9 mouse cellular contexts compared by ENCODE assay signal in the genomic region with DNA sequence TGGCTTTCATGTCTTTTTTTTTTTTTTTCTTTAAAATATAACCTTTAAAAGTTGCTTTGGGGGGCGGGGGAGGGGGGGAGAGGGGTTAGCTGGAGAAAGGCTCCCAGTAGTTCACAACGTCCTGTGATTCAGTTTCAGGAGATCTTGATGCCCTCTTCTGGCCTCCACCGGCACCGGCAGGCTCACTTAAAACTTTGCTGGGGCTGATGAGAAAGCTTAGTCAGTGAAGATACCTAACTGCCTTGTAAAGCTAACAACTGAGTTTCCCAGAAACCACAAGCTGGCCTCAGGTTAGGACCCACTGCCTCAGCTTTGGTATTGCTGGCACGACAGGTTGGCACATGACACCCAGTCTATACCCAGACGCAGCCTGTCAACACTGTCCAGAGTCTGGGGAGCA. TPM values are rescaled to one million over a fixed set of nuclear protein-coding genes. Genes with fewer than 3 reads are reported as not detected.
DNase-seq lines count a peak whose midpoint lies in the region; ATAC-seq lines count a peak whose summit lies in the region.
"Had no signal": no experiment of that assay in that cellular context is flagged by ENCODE, and none has a peak within 500 bp of the region (broad histone marks: within the 10 kb centered on the region; RNA-seq: fewer than 3 reads in every experiment).

No protein-coding gene starts in this region.

- H3K4me3 ChIP-seq in forebrain, embryonic 10.5 days = no peak overlapping the region
- no peak overlapping the region for H3K4me3 ChIP-seq in forebrain, embryonic 12.5 days (replicated peaks)
- H3K4me3 ChIP-seq in liver, embryonic 16.5 days (ENCODE audit: low read depth, low read length) = no peak overlapping the region; the same call in 1 of the 2 replicates

- no peak overlapping the region for H3K9ac ChIP-seq in forebrain, embryonic 12.5 days
- no peak overlapping the region for H3K9ac ChIP-seq in liver, embryonic 16.5 days (ENCODE audit: low read depth, low read length)

- H3K27me3 ChIP-seq in forebrain, embryonic 10.5 days (ENCODE audit: poor library complexity, severe bottlenecking) = peaks cover 66% of the 10 kb centered on the region
- peaks cover 64% of the 10 kb centered on the region for H3K27me3 ChIP-seq in forebrain, embryonic 12.5 days
- H3K27me3 ChIP-seq in liver, embryonic 16.5 days (ENCODE audit: control insufficient read depth, insufficient read depth, low read depth, low read length) = peaks cover 47% of the 10 kb centered on the region
- no peaks in the 10 kb centered on the region for H3K27me3 ChIP-seq in splenic B cell, adult 2 months (ENCODE audit: control insufficient read depth, insufficient read depth, low read length, poor library complexity, severe bottlenecking)
- H3K27me3 ChIP-seq: Patski had no signal

- ATAC-seq in forebrain, embryonic 12.5 days (ENCODE audit: low FRiP score) = no peak
- ATAC-seq in liver, embryonic 16.5 days (ENCODE audit: low read depth) = no peak

- no peak overlapping the region for H3K27ac ChIP-seq in forebrain, embryonic 10.5 days
- H3K27ac ChIP-seq in forebrain, embryonic 12.5 days = no peak overlapping the region
- H3K27ac ChIP-seq in liver, embryonic 16.5 days (ENCODE audit: low read length) = no peak overlapping the region

- peak; percentile 25 for DNase-seq in forebrain, embryonic 10.5 days (ENCODE audit: extremely low spot score, low spot score)
- DNase-seq in adrenal gland, postnatal 10 days = peak; percentile 70
- peak; percentile 59 for DNase-seq in heart, postnatal 4 days
- peak; percentile 67 for DNase-seq in splenic B cell, adult 2 months (ENCODE audit: low read depth, low spot score)
- no peak for DNase-seq in left cerebral cortex, postnatal 4 days
- no peak for DNase-seq in cerebellum, adult 11-12 months

- H3K36me3 ChIP-seq in forebrain, embryonic 10.5 days (replicated peaks) = no peaks in the 10 kb centered on the region
- no peaks in the 10 kb centered on the region for H3K36me3 ChIP-seq in forebrain, embryonic 12.5 days (replicated peaks)
- no peaks in the 10 kb centered on the region for H3K36me3 ChIP-seq in liver, embryonic 16.5 days (ENCODE audit: control insufficient read depth, insufficient read depth)
- H3K36me3 ChIP-seq in splenic B cell, adult 2 months (ENCODE audit: control insufficient read depth, insufficient read depth, low read length, poor library complexity, severe bottlenecking) = peaks cover 3% of the 10 kb centered on the region

- H3K4me1 ChIP-seq in forebrain, embryonic 10.5 days = peaks cover 32% of the 10 kb centered on the region
- H3K4me1 ChIP-seq in forebrain, embryonic 12.5 days = peaks cover 13% of the 10 kb centered on the region
- H3K4me1 ChIP-seq in liver, embryonic 16.5 days (ENCODE audit: control insufficient read depth, low read depth, low read length) = peaks cover 8% of the 10 kb centered on the region

- 26% methylated on average over 6 of the region's 6 CpGs for WGBS in forebrain, embryonic 10.5 days
- WGBS in forebrain, embryonic 12.5 days = 19% methylated on average over 6 of the region's 6 CpGs
- 13% methylated on average over 6 of the region's 6 CpGs for WGBS in liver, embryonic 16.5 days (ENCODE audit: insufficient replicate concordance)

- no peaks in the 10 kb centered on the region for H3K9me3 ChIP-seq in forebrain, embryonic 10.5 days
- no peaks in the 10 kb centered on the region for H3K9me3 ChIP-seq in forebrain, embryonic 12.5 days
- no peaks in the 10 kb centered on the region for H3K9me3 ChIP-seq in liver, embryonic 16.5 days (replicated peaks; ENCODE audit: control insufficient read depth, low read length)

- no peak overlapping the region for H3K4me2 ChIP-seq in forebrain, embryonic 12.5 days
- peak overlapping the region; percentile 68 for H3K4me2 ChIP-seq in liver, embryonic 16.5 days (ENCODE audit: low read depth, low read length)

- intact Hi-C loops in left cerebral cortex, postnatal 4 days (cut with DNase I) = no loop called here

RNA-seq across cellular contexts. Expression of gene Smagp, which starts 0.9 kb away (rescaled TPM):
- polyA plus RNA-seq in forebrain, embryonic 10.5 days (2016; fragmentation: Nextera tagmentation; extraction: Ambion mirVana) = 4.3 and 4.6 TPM in 2 replicates
- polyA plus RNA-seq in forebrain, embryonic 12.5 days (2016; fragmentation: Nextera tagmentation; extraction: Ambion mirVana) = 2.8 and 2.9 TPM in 2 replicates
- 10 to 100 TPM; 29.6 to 41.6 TPM for total RNA-seq in adrenal gland, postnatal 10 days (2021)
- total RNA-seq in heart, postnatal 4 days (2021) = 10 to 100 TPM; 21.6 to 22.6 TPM
- 9.1 and 9.3 TPM in 2 replicates for polyA plus RNA-seq in liver, embryonic 16.5 days (2015; fragmentation: Nextera tagmentation; extraction: Ambion mirVana)
- 1 to 10 TPM; 2.4 to 3.2 TPM for total RNA-seq in left cerebral cortex, postnatal 4 days (2021)

RNA-seq across cellular contexts. Expression of gene Dazap2, which starts 22.5 kb away (rescaled TPM):
- polyA plus RNA-seq in forebrain, embryonic 10.5 days (2016; fragmentation: Nextera tagmentation; extraction: Ambion mirVana) = 214 and 224 TPM in 2 replicates
- 197 and 204 TPM in 2 replicates for polyA plus RNA-seq in forebrain, embryonic 12.5 days (2016; fragmentation: Nextera tagmentation; extraction: Ambion mirVana)
- 100 to 1,000 TPM; 171 to 182 TPM for total RNA-seq in adrenal gland, postnatal 10 days (2021)
- total RNA-seq in heart, postnatal 4 days (2021) = 100 to 1,000 TPM; 147 to 155 TPM
- polyA plus RNA-seq in liver, embryonic 16.5 days (2015; fragmentation: Nextera tagmentation; extraction: Ambion mirVana) = 131 and 146 TPM in 2 replicates
- total RNA-seq in left cerebral cortex, postnatal 4 days (2021) = 10 to 100 TPM; 67.6 to 71.0 TPM

RNA-seq across cellular contexts. Expression of gene Bin2, which starts 31.7 kb away (rescaled TPM):
- polyA plus RNA-seq in forebrain, embryonic 10.5 days (2016; fragmentation: Nextera tagmentation; extraction: Ambion mirVana) = 3.3 and 3.6 TPM in 2 replicates
- polyA plus RNA-seq in forebrain, embryonic 12.5 days (2016; fragmentation: Nextera tagmentation; extraction: Ambion mirVana) = 1.9 and 2.2 TPM in 2 replicates
- 1 to 10 TPM; 5.5 to 5.8 TPM for total RNA-seq in adrenal gland, postnatal 10 days (2021)
- 1 to 10 TPM; 1.6 to 2.0 TPM for total RNA-seq in heart, postnatal 4 days (2021)
- 18.0 and 20.6 TPM in 2 replicates for polyA plus RNA-seq in liver, embryonic 16.5 days (2015; fragmentation: Nextera tagmentation; extraction: Ambion mirVana)
- 1 to 10 TPM; 1.8 to 2.4 TPM for total RNA-seq in left cerebral cortex, postnatal 4 days (2021)
- polyA plus RNA-seq: Patski had no signal

RNA-seq across cellular contexts. Expression of gene Pou6f1, which starts 37.9 kb away (rescaled TPM):
- polyA plus RNA-seq in forebrain, embryonic 10.5 days (2016; fragmentation: Nextera tagmentation; extraction: Ambion mirVana) = 3.6 and 4.9 TPM in 2 replicates
- 27.3 and 33.8 TPM in 2 replicates for polyA plus RNA-seq in forebrain, embryonic 12.5 days (2016; fragmentation: Nextera tagmentation; extraction: Ambion mirVana)
- 10 to 100 TPM; 22.0 to 29.0 TPM for total RNA-seq in adrenal gland, postnatal 10 days (2021)
- total RNA-seq in heart, postnatal 4 days (2021) = 10 to 100 TPM; 26.3 to 29.3 TPM
- 0.18 and 0.50 TPM in 2 replicates for polyA plus RNA-seq in liver, embryonic 16.5 days (2015; fragmentation: Nextera tagmentation; extraction: Ambion mirVana)
- total RNA-seq in left cerebral cortex, postnatal 4 days (2021) = 100 to 1,000 TPM; 123 to 125 TPM

RNA-seq across cellular contexts. Expression of gene Cela1, which starts 50.1 kb away (rescaled TPM):
- polyA plus RNA-seq in forebrain, embryonic 10.5 days (2016; fragmentation: Nextera tagmentation; extraction: Ambion mirVana) = 1.4 and 1.8 TPM in 2 replicates
- not detected in 2 replicates for polyA plus RNA-seq in forebrain, embryonic 12.5 days (2016; fragmentation: Nextera tagmentation; extraction: Ambion mirVana)
- total RNA-seq in adrenal gland, postnatal 10 days (2021) = 10 to 100 TPM; 22.1 to 23.9 TPM
- not detected for total RNA-seq in heart, postnatal 4 days (2021)
- polyA plus RNA-seq in liver, embryonic 16.5 days (2015; fragmentation: Nextera tagmentation; extraction: Ambion mirVana) = 20.3 and 30.0 TPM in 2 replicates
- 1 to 10 TPM in 1 of 2 experiments, under 1 TPM in 1; 0.74 to 1.2 TPM for total RNA-seq in left cerebral cortex, postnatal 4 days (2021)

Comparison
In these comparisons a context has a peak if more than half of its experiments do, and no peak if none do; other contexts are left out.
1. DNase-seq: peak in forebrain, embryonic 10.5 days (single experiment), adrenal gland, postnatal 10 days (single experiment), heart, postnatal 4 days (single experiment) and splenic B cell, adult 2 months (single experiment); none in left cerebral cortex, postnatal 4 days (single experiment) and cerebellum, adult 11-12 months (single experiment).
2. RNA of gene Smagp, which starts 0.9 kb away (total RNA-seq): 29.6 to 41.6 TPM in adrenal gland, postnatal 10 days and 21.6 to 22.6 TPM in heart, postnatal 4 days; 2.4 to 3.2 TPM in left cerebral cortex, postnatal 4 days; every median in the first group is over 4 times any median in the second.